12 mouse cellular contexts compared by ENCODE assay signal in genomic region chr6:87281771-87282170, GRCm38 (mm10). TPM values are rescaled to one million over a fixed set of nuclear protein-coding genes. Genes with fewer than 3 reads are reported as not detected.
DNase-seq lines count a peak whose midpoint lies in the region; ATAC-seq and TF ChIP-seq lines count a peak whose summit lies in the region.
"Had no signal": no experiment of that assay in that cellular context is flagged by ENCODE, and none has a peak within 500 bp of the region (broad histone marks: within the 10 kb centered on the region; RNA-seq: fewer than 3 reads in every experiment).

No protein-coding gene starts in this region.

- no peak overlapping the region for H3K4me3 ChIP-seq in forebrain, postnatal 0 days (ENCODE audit: low read depth, low read length)
- no peak overlapping the region for H3K4me3 ChIP-seq in forebrain, embryonic 11.5 days (ENCODE audit: low read depth, low read length)
- no peak overlapping the region for H3K4me3 ChIP-seq in kidney, postnatal 0 days (replicated peaks; ENCODE audit: low read depth, low read length)
- H3K4me3 ChIP-seq in midbrain, postnatal 0 days (ENCODE audit: low read depth, low read length), result no peak overlapping the region
- no peak overlapping the region for H3K4me3 ChIP-seq in midbrain, embryonic 15.5 days
- H3K4me3 ChIP-seq: hindbrain, embryonic 12.5 days; kidney, embryonic 15.5 days had no signal

- no peaks in the 10 kb centered on the region for H3K36me3 ChIP-seq in forebrain, postnatal 0 days (ENCODE audit: insufficient read depth)
- H3K36me3 ChIP-seq in forebrain, embryonic 11.5 days (ENCODE audit: control insufficient read depth, insufficient read depth, low read length), result no peaks in the 10 kb centered on the region; the same call in 1 of the 2 replicates
- H3K36me3 ChIP-seq in kidney, postnatal 0 days (ENCODE audit: insufficient read depth, low read length), result no peaks in the 10 kb centered on the region
- H3K36me3 ChIP-seq in midbrain, postnatal 0 days (ENCODE audit: insufficient read depth, low read length), result no peaks in the 10 kb centered on the region
- no peaks in the 10 kb centered on the region for H3K36me3 ChIP-seq in midbrain, embryonic 15.5 days (replicated peaks)
- H3K36me3 ChIP-seq in splenic B cell, adult 2 months (ENCODE audit: control insufficient read depth, insufficient read depth, low read length, poor library complexity, severe bottlenecking), result no peaks in the 10 kb centered on the region

- no peak overlapping the region for H3K9ac ChIP-seq in forebrain, postnatal 0 days
- no peak overlapping the region for H3K9ac ChIP-seq in forebrain, embryonic 11.5 days (ENCODE audit: low read length)
- H3K9ac ChIP-seq in kidney, postnatal 0 days (ENCODE audit: low read depth, low read length), result no peak overlapping the region
- no peak overlapping the region for H3K9ac ChIP-seq in midbrain, postnatal 0 days (replicated peaks; ENCODE audit: low read length, poor library complexity, severe bottlenecking)
- no peak overlapping the region for H3K9ac ChIP-seq in midbrain, embryonic 15.5 days
- H3K9ac ChIP-seq: hindbrain, embryonic 12.5 days; kidney, embryonic 15.5 days had no signal

- TF ChIP-seq CTCF in forebrain, postnatal 0 days (IDR thresholded peaks at IDR 0.05; ENCODE audit: low read depth), result peak; percentile 43; the same call in 1 of the 2 replicates
- peak; percentile 50 for TF ChIP-seq CTCF in kidney, postnatal 0 days (IDR thresholded peaks at IDR 0.05; ENCODE audit: low read depth)
- peak; percentile 38; the same call in 1 of the 2 replicates for TF ChIP-seq CTCF in midbrain, postnatal 0 days (IDR thresholded peaks at IDR 0.05)

- 86% methylated on average over 4 of the region's 4 CpGs for WGBS in forebrain, postnatal 0 days
- 93% methylated on average over 4 of the region's 4 CpGs for WGBS in forebrain, embryonic 11.5 days
- 61% methylated on average over 4 of the region's 4 CpGs for WGBS in kidney, postnatal 0 days
- WGBS in midbrain, postnatal 0 days, result 91% methylated on average over 4 of the region's 4 CpGs
- WGBS in midbrain, embryonic 15.5 days, result 88% methylated on average over 4 of the region's 4 CpGs

- H3K9me3 ChIP-seq in forebrain, postnatal 0 days (ENCODE audit: low read length), result no peaks in the 10 kb centered on the region
- no peaks in the 10 kb centered on the region for H3K9me3 ChIP-seq in forebrain, embryonic 11.5 days (ENCODE audit: control insufficient read depth, low read length)
- H3K9me3 ChIP-seq in kidney, postnatal 0 days (replicated peaks; ENCODE audit: low read length), result no peaks in the 10 kb centered on the region
- H3K9me3 ChIP-seq in midbrain, postnatal 0 days (ENCODE audit: low read length), result no peaks in the 10 kb centered on the region
- no peaks in the 10 kb centered on the region for H3K9me3 ChIP-seq in midbrain, embryonic 15.5 days
- H3K9me3 ChIP-seq: hindbrain, embryonic 12.5 days; kidney, embryonic 15.5 days had no signal

- no peak for DNase-seq in forebrain, postnatal 0 days
- no peak for DNase-seq in forebrain, embryonic 11.5 days (ENCODE audit: low spot score)
- peak; percentile 48 for DNase-seq in kidney, postnatal 0 days (ENCODE audit: low spot score)
- DNase-seq in kidney, adult 11 months, result no peak
- DNase-seq in midbrain, postnatal 0 days (ENCODE audit: low spot score), result no peak
- DNase-seq in splenic B cell, adult 2 months (ENCODE audit: low read depth, low spot score), result peak; percentile 52
- no peak for DNase-seq in cerebellum, postnatal 4 days (ENCODE audit: low spot score in 2 of 2)
- DNase-seq: layer of hippocampus, adult 9-11 months had no signal

- peaks cover 10% of the 10 kb centered on the region; the same call in 1 of the 2 replicates for H3K4me1 ChIP-seq in forebrain, postnatal 0 days (ENCODE audit: insufficient read depth)
- peaks cover 4% of the 10 kb centered on the region; the same call in 1 of the 2 replicates for H3K4me1 ChIP-seq in forebrain, embryonic 11.5 days (replicated peaks; ENCODE audit: control insufficient read depth, insufficient read depth, low read length)
- peaks cover 20% of the 10 kb centered on the region for H3K4me1 ChIP-seq in kidney, postnatal 0 days (replicated peaks; ENCODE audit: insufficient read depth, low read length)
- H3K4me1 ChIP-seq in midbrain, postnatal 0 days (ENCODE audit: insufficient read depth, low read length), result 0 out of 2 replicates have a peak, but pooled peaks cover 2% of the 10 kb centered on the region
- H3K4me1 ChIP-seq in midbrain, embryonic 15.5 days, result peaks cover 6% of the 10 kb centered on the region; the same call in 1 of the 2 replicates

- H3K27ac ChIP-seq in forebrain, postnatal 0 days (ENCODE audit: low read depth, low read length), result no peak overlapping the region
- no peak overlapping the region for H3K27ac ChIP-seq in forebrain, embryonic 11.5 days (ENCODE audit: low read depth, low read length)
- H3K27ac ChIP-seq in kidney, postnatal 0 days, result 0 out of 2 replicates have a peak overlapping the region, but pooled peaks have one; percentile 25
- no peak overlapping the region for H3K27ac ChIP-seq in midbrain, postnatal 0 days (ENCODE audit: low read depth, low read length)
- no peak overlapping the region for H3K27ac ChIP-seq in midbrain, embryonic 15.5 days
- H3K27ac ChIP-seq: hindbrain, embryonic 12.5 days had no signal

- no peak for ATAC-seq in forebrain, postnatal 0 days
- no peak for ATAC-seq in forebrain, embryonic 11.5 days (replicated peaks; ENCODE audit: low FRiP score)
- no peak for ATAC-seq in kidney, postnatal 0 days (replicated peaks; ENCODE audit: low FRiP score, low read depth)
- ATAC-seq in midbrain, postnatal 0 days (ENCODE audit: low FRiP score), result no peak
- no peak for ATAC-seq in midbrain, embryonic 15.5 days (replicated peaks)

- no peak overlapping the region for H3K4me2 ChIP-seq in forebrain, postnatal 0 days (ENCODE audit: low read depth)
- H3K4me2 ChIP-seq in forebrain, embryonic 11.5 days (ENCODE audit: low read depth, low read length, severe bottlenecking), result no peak overlapping the region
- H3K4me2 ChIP-seq in kidney, postnatal 0 days (ENCODE audit: low read length), result no peak overlapping the region
- no peak overlapping the region for H3K4me2 ChIP-seq in midbrain, postnatal 0 days (ENCODE audit: low read depth, low read length, poor library complexity, severe bottlenecking)
- H3K4me2 ChIP-seq in midbrain, embryonic 15.5 days, result no peak overlapping the region
- H3K4me2 ChIP-seq: hindbrain, embryonic 12.5 days; kidney, embryonic 15.5 days had no signal

- no peaks in the 10 kb centered on the region for H3K27me3 ChIP-seq in forebrain, postnatal 0 days (ENCODE audit: insufficient read depth, low read length)
- H3K27me3 ChIP-seq in forebrain, embryonic 11.5 days (ENCODE audit: control insufficient read depth, insufficient read depth, low read length), result no peaks in the 10 kb centered on the region
- H3K27me3 ChIP-seq in kidney, postnatal 0 days (ENCODE audit: insufficient read depth, low read length), result peaks cover 11% of the 10 kb centered on the region; the same call in 1 of the 2 replicates
- H3K27me3 ChIP-seq in midbrain, postnatal 0 days (ENCODE audit: insufficient read depth, low read length), result no peaks in the 10 kb centered on the region
- no peaks in the 10 kb centered on the region for H3K27me3 ChIP-seq in midbrain, embryonic 15.5 days (replicated peaks)
- no peaks in the 10 kb centered on the region for H3K27me3 ChIP-seq in splenic B cell, adult 2 months (ENCODE audit: control insufficient read depth, insufficient read depth, low read length, poor library complexity, severe bottlenecking)
- H3K27me3 ChIP-seq: hindbrain, embryonic 12.5 days had no signal

RNA-seq across cellular contexts. Expression of gene Antxr1, which starts 53.9 kb away (rescaled TPM):
- 13.2 and 14.4 TPM in 2 replicates for total RNA-seq in forebrain, postnatal 0 days (2014; rRNA removed)
- 1.3 and 1.8 TPM in 2 replicates for polyA plus RNA-seq in forebrain, postnatal 0 days (2015; fragmentation: Nextera tagmentation; extraction: Ambion mirVana)
- polyA plus RNA-seq in forebrain, embryonic 11.5 days (2014; fragmentation: Nextera tagmentation; extraction: Ambion mirVana), result 5.8 and 7.4 TPM in 2 replicates
- polyA plus RNA-seq in kidney, postnatal 0 days (2015; fragmentation: Nextera tagmentation; extraction: Ambion mirVana), result 5.0 and 5.2 TPM in 2 replicates
- 13.1 and 17.0 TPM in 2 replicates for total RNA-seq in midbrain, postnatal 0 days (2014; rRNA removed)
- polyA plus RNA-seq in midbrain, postnatal 0 days (2015; fragmentation: Nextera tagmentation; extraction: Ambion mirVana), result 2.2 and 2.9 TPM in 2 replicates
- polyA plus RNA-seq in midbrain, embryonic 15.5 days (2015; fragmentation: Nextera tagmentation; extraction: Ambion mirVana), result 3.4 and 3.9 TPM in 2 replicates
- total RNA-seq: MEL had no signal

Comparison
In these comparisons a context has a peak if more than half of its experiments do, and no peak if none do; other contexts are left out.
1. DNase-seq: peak in kidney, postnatal 0 days (single experiment) and splenic B cell, adult 2 months (single experiment); none in forebrain, postnatal 0 days (single experiment), forebrain, embryonic 11.5 days (single experiment), kidney, adult 11 months (single experiment), midbrain, postnatal 0 days (single experiment) and cerebellum, postnatal 4 days (0 of 2).
2. Peak in every context shown above with its lines, with median percentiles within 50 percentile points of each other: CTCF ChIP-seq.